Mouse (Mus musculus) G1E (cell line): Measurements from ENCODE around the gene Rad51d. TPM values are rescaled to one million over a fixed set of nuclear protein-coding genes. Genes with fewer than 3 reads are reported as not detected.

Experiments used
- ATAC-seq: 2 replicates; pipeline ENCODE4 v1.8.0; 2016; ENCODE audit warnings: mild to moderate bottlenecking; ENCODE audit not compliant: insufficient number of reproducible peaks, poor library complexity, low FRiP score, severe bottlenecking; ENCODE audit errors: extremely low read depth
- DNase-seq: peaks from one replicate; pipeline ENCODE4 v3.0.0; 2012; ENCODE audit warnings: low spot score
- H3K27me3 ChIP-seq: 2 replicates; pipeline ENCODE4 v1.6.1; 2012; ENCODE audit warnings: mild to moderate bottlenecking, low read length, inconsistent platforms; ENCODE audit not compliant: insufficient read depth
- H3K36me3 ChIP-seq: replicated peaks from 2 replicates; pipeline ENCODE3; 2012; ENCODE audit warnings: mild to moderate bottlenecking, inconsistent platforms
- H3K4me1 ChIP-seq: 2 replicates; pipeline ENCODE4 v1.6.1; 2012; ENCODE audit warnings: low read depth, low read length, inconsistent platforms, mixed read lengths; ENCODE audit not compliant: insufficient read depth
- H3K4me3 ChIP-seq: 2 replicates; pipeline ENCODE4 v1.5.1; 2012; ENCODE audit warnings: low read depth, mild to moderate bottlenecking, inconsistent platforms, low read length, moderate library complexity, mixed read lengths
- H3K9me3 ChIP-seq: replicated peaks from 2 replicates; pipeline ENCODE4 v1.6.1; 2012; ENCODE audit warnings: inconsistent platforms
- CTCF ChIP-seq: IDR thresholded peaks from 2 replicates; pipeline ENCODE4 v1.5.1; 2012; ENCODE audit warnings: low read depth, low read length, inconsistent platforms, mixed read lengths
- GATA1 ChIP-seq: IDR thresholded peaks from 2 replicates; pipeline ENCODE4 v1.6.1; 2012; ENCODE audit warnings: borderline replicate concordance, low read length, inconsistent platforms, mixed read lengths
- GATA2 ChIP-seq: IDR thresholded peaks from 2 replicates; pipeline ENCODE4 v1.6.1; 2012; ENCODE audit warnings: low read depth, low read length, inconsistent platforms, borderline replicate concordance
- POLR2AphosphoS5 ChIP-seq: IDR thresholded peaks from 2 replicates; pipeline ENCODE4 v1.6.1; 2012; ENCODE audit warnings: low read depth, low read length, inconsistent platforms; ENCODE audit not compliant: insufficient replicate concordance
- TAL1 ChIP-seq: conservative IDR thresholded peaks from 2 replicates; pipeline ENCODE4 v1.6.1; 2012; ENCODE audit warnings: low read depth, low read length, inconsistent platforms, mixed read lengths
- polyA plus RNA-seq: library from polyadenylated mRNA; stranded (reverse); fragments of >175 nt; gene quantifications from 2 replicates; pipeline ENCODE4 v1.2.3, GENCODE M21; 2012
- total RNA-seq, 2 experiments: library from RNA; stranded (forward) in 1 of 2; stranded (reverse) in 1 of 2; fragments of 200-1000 nt in 1 of 2; fragments of >200 nt in 1 of 2; fragmentation: Nextera tagmentation in 1 of 2; gene quantifications; 2 replicates each; pipeline ENCODE4 v1.2.3; 2014 to 2017

Rad51d gene
- total and polyA plus RNA-seq, 3 experiments, result 13.6 to 24.6 (median 16.0) TPM

DNA sequence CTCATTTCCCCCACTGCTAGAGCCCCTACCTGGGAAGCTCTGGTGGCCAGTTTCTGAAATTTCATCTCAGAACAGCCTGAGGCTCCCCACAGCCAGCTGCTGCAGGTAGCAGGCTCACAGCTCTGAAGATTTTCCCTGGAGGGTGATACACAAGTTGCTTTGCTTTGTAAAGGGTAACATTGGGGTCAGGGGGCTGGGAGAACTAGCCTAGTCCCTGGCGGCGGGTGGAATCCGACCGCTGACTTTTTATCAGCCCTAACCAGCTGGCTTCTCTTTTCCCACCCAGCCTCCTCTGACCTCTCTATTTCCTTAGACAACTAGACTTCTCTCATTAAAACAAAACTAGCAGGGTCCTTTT is 44.4 kb downstream of the Rad51d start:
- ATAC-seq, result peak; percentile 60
- peaks cover 67% of the 10 kb centered on the region for H3K36me3 ChIP-seq
- peaks cover 83% of the 10 kb centered on the region for H3K4me1 ChIP-seq
- no peak for TF ChIP-seq GATA2
- TF ChIP-seq TAL1, result peak; percentile 88
- no peak for TF ChIP-seq CTCF
- no peak for TF ChIP-seq POLR2AphosphoS5
- H3K9me3 ChIP-seq, result no peaks in the 10 kb centered on the region
- H3K4me3 ChIP-seq, result peak overlapping the region; percentile 69
- no peaks in the 10 kb centered on the region for H3K27me3 ChIP-seq
- DNase-seq, result peak; percentile 65

DNA sequence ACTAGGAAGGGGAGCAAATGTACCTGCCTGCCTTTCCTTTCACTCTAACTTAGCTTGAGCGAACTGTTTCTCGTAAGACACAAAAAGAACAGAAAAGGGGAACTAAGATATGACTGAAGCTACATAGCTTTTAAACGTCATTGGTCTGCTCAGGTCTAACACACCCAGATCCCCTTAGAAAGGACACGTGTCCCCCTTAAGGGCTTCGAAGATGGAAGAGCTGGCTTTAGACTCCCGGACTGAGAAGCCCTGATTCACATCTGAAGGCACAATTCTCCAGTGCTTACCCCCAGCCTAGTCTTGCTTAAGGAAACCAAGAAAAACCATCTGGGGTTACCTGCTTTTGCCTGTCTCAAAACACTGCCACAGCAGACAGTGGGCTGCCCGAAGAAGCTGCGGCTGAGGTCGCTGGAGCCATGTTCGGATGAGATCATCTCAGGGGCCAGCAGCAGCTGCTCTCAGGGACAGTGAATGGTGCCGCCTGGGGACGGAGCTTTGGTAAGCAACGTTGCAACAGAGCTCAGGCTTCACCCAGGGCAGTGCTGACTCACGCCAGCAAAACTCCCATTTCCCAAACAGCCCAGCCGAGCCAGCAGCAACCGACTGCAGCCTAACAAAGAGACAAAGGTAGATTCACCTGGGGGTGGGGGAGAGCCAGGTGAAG is 44.9 kb downstream of the Rad51d start:
- Histone ChIP-seq H3K36me3 (peaks cover 67% of the 10 kb centered on the region), H3K4me1 (peaks cover 83% of the 10 kb centered on the region), H3K27me3 (no peaks in the 10 kb centered on the region)

DNA sequence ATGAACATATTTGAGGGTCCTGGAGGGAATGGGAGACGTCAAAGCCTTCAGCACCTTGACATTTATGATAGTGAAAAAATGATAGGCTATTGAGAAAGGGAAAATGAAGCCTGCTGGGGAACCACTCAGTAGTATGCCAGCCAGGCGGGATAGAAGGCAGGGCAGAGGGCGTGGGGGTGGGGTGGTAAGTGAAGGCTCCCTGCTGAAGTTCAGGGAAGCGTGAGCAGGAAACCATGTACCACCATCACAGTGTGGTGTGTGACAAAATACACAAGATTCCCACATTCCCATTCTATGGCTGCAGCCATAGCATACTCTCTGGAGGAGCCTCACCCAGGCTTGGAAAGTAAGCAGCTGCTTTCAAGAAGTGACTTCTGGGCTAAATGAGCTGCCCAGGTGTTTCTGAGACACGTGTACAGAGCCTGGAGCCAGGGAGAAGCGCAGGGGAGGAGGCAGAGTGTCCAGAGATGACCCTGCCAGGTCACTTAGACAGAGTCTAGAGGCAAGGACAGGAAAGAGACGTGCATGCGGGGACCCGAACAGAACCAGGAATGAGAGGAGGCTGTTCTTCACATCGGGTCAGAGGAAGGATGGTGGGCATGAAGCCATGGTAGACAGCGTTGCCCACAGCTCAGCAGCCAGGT is 45.5 kb downstream of the Rad51d start:
- Histone ChIP-seq H3K4me1 (peaks cover 83% of the 10 kb centered on the region), H3K36me3 (peaks cover 67% of the 10 kb centered on the region), H3K27me3 (no peaks in the 10 kb centered on the region), H3K9me3 (no peaks in the 10 kb centered on the region), H3K4me3 (peak overlapping the region; percentile 69)
- no peak for TF ChIP-seq CTCF
- no peak for TF ChIP-seq GATA2
- no peak for TF ChIP-seq POLR2AphosphoS5
- TF ChIP-seq GATA1, result no peak
- TF ChIP-seq TAL1, result no peak
- DNase-seq, result no peak
- no peak for ATAC-seq

More for the DNA sequence above, 44.9 kb downstream of the Rad51d start:
- peak; percentile 60 for DNase-seq
- no peaks in the 10 kb centered on the region for H3K9me3 ChIP-seq
- peak; percentile 56 for ATAC-seq
- no peak for TF ChIP-seq GATA1
- TF ChIP-seq CTCF, result no peak
- TF ChIP-seq POLR2AphosphoS5, result no peak
- no peak for TF ChIP-seq GATA2
- TF ChIP-seq TAL1, result no peak
- peak overlapping the region; percentile 69 for H3K4me3 ChIP-seq

DNA sequence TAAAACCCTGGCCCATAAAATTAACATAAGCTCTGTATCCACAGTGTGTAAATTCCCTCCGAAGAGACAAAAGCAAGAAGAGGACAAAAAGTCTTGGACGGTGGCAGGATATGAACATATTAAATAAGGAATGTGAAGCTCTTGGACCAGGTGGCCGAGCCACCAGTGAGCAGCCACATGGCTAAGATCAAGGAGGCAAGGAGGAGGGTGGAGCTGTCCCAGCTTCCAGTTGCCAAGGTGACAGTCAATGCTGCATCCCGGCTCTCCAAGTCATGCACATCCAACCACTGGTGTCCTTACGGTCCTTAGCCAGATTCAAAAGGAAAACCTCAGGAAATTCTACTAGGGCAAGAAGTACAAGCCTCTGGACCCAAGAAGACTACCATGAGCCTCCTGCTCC is 51.9 kb downstream of the Rad51d start:
- DNase-seq (no peak), ATAC-seq (no peak)
- Histone ChIP-seq H3K27me3 (no peaks in the 10 kb centered on the region), H3K4me1 (peaks cover 91% of the 10 kb centered on the region), H3K4me3 (no peak overlapping the region), H3K9me3 (no peaks in the 10 kb centered on the region), H3K36me3 (peaks cover 80% of the 10 kb centered on the region)
- no peak for TF ChIP-seq POLR2AphosphoS5

DNA sequence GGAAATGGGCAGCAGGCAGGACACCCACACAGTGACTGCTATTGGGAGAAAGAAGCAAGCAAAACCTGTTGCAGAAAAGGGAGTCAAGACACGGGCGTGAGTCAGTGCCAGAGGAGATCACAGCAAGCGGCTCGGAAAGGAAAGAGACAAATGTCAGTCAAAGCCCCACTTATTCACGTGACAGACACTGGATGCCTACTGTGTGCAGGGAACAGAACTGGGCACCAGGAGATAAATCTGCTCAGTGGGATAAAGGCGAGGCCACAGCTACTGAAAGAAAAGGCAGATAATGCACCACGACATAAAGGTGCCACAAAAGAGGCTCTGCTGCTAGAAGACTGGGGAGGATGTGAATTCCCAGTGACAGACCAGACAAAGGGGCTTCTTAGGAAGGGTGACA is 52.6 kb downstream of the Rad51d start:
- H3K4me3 ChIP-seq, result no peak overlapping the region; the same call in 1 of the 2 replicates
- no peak for DNase-seq
- H3K27me3 ChIP-seq, result no peaks in the 10 kb centered on the region
- peaks cover 77% of the 10 kb centered on the region for H3K36me3 ChIP-seq
- no peak for ATAC-seq
- H3K4me1 ChIP-seq, result peaks cover 91% of the 10 kb centered on the region
- no peaks in the 10 kb centered on the region for H3K9me3 ChIP-seq
- TF ChIP-seq GATA1, result no peak
- TF ChIP-seq CTCF, result no peak
- no peak for TF ChIP-seq TAL1
- TF ChIP-seq GATA2, result no peak
- no peak for TF ChIP-seq POLR2AphosphoS5

DNA sequence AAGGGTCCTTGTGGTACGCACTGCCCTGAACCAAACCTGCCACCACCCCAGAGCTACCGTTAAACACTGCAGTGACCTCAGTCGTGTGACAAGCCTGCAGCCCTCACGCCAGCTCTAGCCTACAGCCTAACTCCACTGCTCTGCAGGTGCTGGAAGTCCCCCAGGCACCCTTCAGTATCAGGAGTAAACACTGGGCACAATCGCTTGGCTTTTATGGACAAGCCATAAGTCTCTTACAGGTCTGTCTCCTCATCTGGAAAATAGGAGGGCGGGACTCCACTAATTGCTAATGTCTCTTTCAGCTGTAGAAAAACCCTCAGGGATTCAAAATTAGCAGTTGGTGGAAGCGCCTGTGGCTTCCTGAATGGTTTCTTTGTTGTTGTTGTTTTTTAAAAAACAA is 53.2 kb downstream of the Rad51d start:
- peak; percentile 41; the same call in 1 of the 2 replicates for ATAC-seq

More for the DNA sequence above, 53.2 kb downstream of the Rad51d start:
- no peaks in the 10 kb centered on the region for H3K27me3 ChIP-seq
- H3K4me3 ChIP-seq, result no peak overlapping the region; the same call in 1 of the 2 replicates
- peaks cover 76% of the 10 kb centered on the region for H3K36me3 ChIP-seq
- peaks cover 91% of the 10 kb centered on the region for H3K4me1 ChIP-seq
- no peaks in the 10 kb centered on the region for H3K9me3 ChIP-seq
- TF ChIP-seq GATA1, result no peak
- TF ChIP-seq TAL1, result no peak
- TF ChIP-seq CTCF, result no peak
- TF ChIP-seq GATA2, result no peak
- no peak for TF ChIP-seq POLR2AphosphoS5
- DNase-seq, result no peak
